Mouse (Mus musculus) forebrain, postnatal 0 days (tissue): ENCODE data around the gene Nsa2. TPM values are rescaled to one million over a fixed set of nuclear protein-coding genes. Genes with fewer than 3 reads are reported as not detected.

ENCODE experiments used
- ATAC-seq: fragments of 200-750 bp; cut with Nextera tagmentation; 2 replicates; pipeline ENCODE4 v1.8.0; 2017; ENCODE audit warnings: mild to moderate bottlenecking, moderate library complexity
- DNase-seq: peaks from one replicate; pipeline ENCODE4 v3.0.0-alpha.2; 2015
- H3K27ac ChIP-seq: fragments of 300-500 bp; sonication (generic); 2 replicates; pipeline ENCODE4 v1.5.1; 2014; ENCODE audit warnings: low read depth, mild to moderate bottlenecking, antibody characterized with exemption, low read length, moderate library complexity, mixed read lengths
- H3K27me3 ChIP-seq: fragments of 300-500 bp; sonication (generic); 2 replicates; pipeline ENCODE4 v1.6.1; 2014; ENCODE audit warnings: mild to moderate bottlenecking, low read length, mixed read lengths; ENCODE audit not compliant: insufficient read depth
- H3K36me3 ChIP-seq: fragments of 300-500 bp; sonication (generic); 2 replicates; pipeline ENCODE4 v1.6.1; 2014; ENCODE audit warnings: mild to moderate bottlenecking, moderate library complexity; ENCODE audit not compliant: insufficient read depth
- H3K4me1 ChIP-seq: fragments of 300-500 bp; sonication (generic); 2 replicates; pipeline ENCODE4 v1.6.1; 2014; ENCODE audit warnings: antibody characterized with exemption; ENCODE audit not compliant: insufficient read depth
- H3K4me2 ChIP-seq: fragments of 300-500 bp; sonication (generic); 2 replicates; pipeline ENCODE4 v1.6.1; 2014; ENCODE audit warnings: low read depth, mild to moderate bottlenecking, moderate library complexity
- H3K4me3 ChIP-seq: fragments of 300-500 bp; sonication (generic); 2 replicates; pipeline ENCODE4 v1.5.1; 2014; ENCODE audit warnings: low read depth, low read length, mixed read lengths
- H3K9ac ChIP-seq: fragments of 300-500 bp; sonication (generic); 2 replicates; pipeline ENCODE4 v1.6.1; 2014; ENCODE audit warnings: mild to moderate bottlenecking
- H3K9me3 ChIP-seq: fragments of 300-500 bp; sonication (generic); 2 replicates; pipeline ENCODE4 v1.6.1; 2016; ENCODE audit warnings: low read length
- CTCF ChIP-seq: sonication (generic); IDR thresholded peaks from 2 replicates; pipeline ENCODE4 v1.5.1; 2016; ENCODE audit warnings: antibody characterized with exemption, control low read depth, low read depth
- WGBS: fragments of 180-500 bp; shearing (Covaris S2); extraction: QIAGEN DNeasy Blood & Tissue Kit; methylation state at CpG from one replicate; pipeline ENCODE4 v1.1.7; 2014; 5-methylcytosine and 5-hydroxymethylcytosine counted together
- polyA plus RNA-seq: library from polyadenylated mRNA; unstranded; fragments of >200 nt; fragmentation: Nextera tagmentation; extraction: Ambion mirVana; gene quantifications from 2 replicates; pipeline ENCODE4 v1.2.1, GENCODE M21; 2015
- total RNA-seq: library from RNA; depleted of rRNA; stranded (reverse); fragments of >200 nt; gene quantifications from 2 replicates; pipeline ENCODE4 v1.2.3, GENCODE M21; 2014; rRNA removed

The Nsa2 gene
- total and polyA plus RNA-seq, 2 experiments from 2014 or later: 43.5 to 48.6 TPM

DNA sequence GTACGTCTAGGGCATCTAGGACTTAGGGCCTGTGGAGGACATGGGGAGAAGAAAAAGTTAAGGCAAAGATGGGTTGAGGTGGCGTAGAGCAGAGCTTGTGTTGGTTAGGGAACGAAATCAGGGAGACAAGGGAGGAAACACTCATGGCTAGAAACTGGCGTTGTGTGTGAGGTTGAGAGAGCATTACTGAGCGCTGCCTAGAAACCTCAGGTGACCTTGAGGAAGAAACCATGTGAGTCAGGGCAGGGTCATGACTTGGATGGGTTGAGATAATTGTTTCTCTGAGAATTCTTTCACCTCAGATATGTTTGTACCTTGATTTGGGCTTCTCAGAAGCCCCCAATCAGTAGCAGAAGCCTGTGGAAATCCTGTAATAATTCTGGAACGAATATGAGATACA, 50.3 kb downstream of the Nsa2 start:
- Histone ChIP-seq H3K27ac (no peak overlapping the region), H3K27me3 (no peaks in the 10 kb centered on the region), H3K36me3 (no peaks in the 10 kb centered on the region), H3K9me3 (no peaks in the 10 kb centered on the region), H3K4me3 (no peak overlapping the region), H3K4me2 (no peak overlapping the region), H3K4me1 (no peaks in the 10 kb centered on the region), H3K9ac (no peak overlapping the region)
- DNase-seq: no peak
- no peak for ATAC-seq
- WGBS: 91% methylated on average over 6 of the region's 6 CpGs
- TF ChIP-seq CTCF: no peak

DNA sequence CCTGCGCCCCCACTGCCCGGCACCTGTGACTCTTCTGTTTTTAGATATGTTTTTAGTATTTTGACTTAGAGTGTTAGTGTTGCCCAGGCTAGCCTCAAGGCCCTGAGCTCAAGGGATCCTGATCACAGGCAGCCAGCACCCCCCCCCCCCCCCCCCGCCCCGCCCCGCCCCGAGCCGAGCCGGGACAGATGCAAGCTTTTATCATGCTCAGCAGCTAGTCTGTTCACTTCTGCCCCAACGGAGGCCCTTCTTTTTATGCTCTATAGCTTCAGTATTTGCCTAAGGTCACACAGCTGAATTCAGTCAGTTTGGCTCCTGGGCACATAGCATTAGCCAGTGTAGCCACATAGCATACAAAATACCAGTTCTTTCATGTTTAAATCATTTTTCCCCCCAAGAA, 51.4 kb downstream of the Nsa2 start:
- ATAC-seq (no peak), DNase-seq (no peak)
- Histone ChIP-seq H3K36me3 (no peaks in the 10 kb centered on the region), H3K9me3 (no peaks in the 10 kb centered on the region), H3K4me2 (no peak overlapping the region), H3K27ac (no peak overlapping the region), H3K4me1 (no peaks in the 10 kb centered on the region), H3K4me3 (no peak overlapping the region), H3K27me3 (no peaks in the 10 kb centered on the region), H3K9ac (no peak overlapping the region)
- no peak for TF ChIP-seq CTCF
- WGBS: 83% methylated on average over 4 of the region's 9 CpGs

DNA sequence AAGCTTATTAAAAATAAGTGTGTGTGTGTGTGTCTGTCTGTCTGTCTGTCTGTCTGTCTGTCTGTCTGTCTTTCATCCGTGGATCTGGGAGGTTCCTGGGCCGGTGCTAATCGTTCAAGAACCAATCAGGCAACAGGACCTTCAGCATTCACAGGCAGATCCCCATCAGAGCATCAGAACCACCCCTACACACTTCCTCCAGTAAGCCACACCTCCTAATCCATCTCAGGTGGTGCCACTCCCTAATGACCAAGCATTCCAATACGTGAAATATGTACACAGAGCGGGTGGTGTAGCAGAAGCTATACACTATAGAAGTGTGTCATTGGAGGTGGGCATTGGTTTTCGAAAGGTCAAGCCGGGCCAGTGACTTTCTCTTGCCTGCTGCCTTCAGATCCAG, 55.3 kb downstream of the Nsa2 start:
- H3K4me2 ChIP-seq: no peak overlapping the region
- no peak for DNase-seq

GRCm38 (mm10) chr13:97080615-97081014, 57.1 kb downstream of the Nsa2 start:
- H3K9ac ChIP-seq: no peak overlapping the region
- no peak for DNase-seq
- no peak overlapping the region for H3K27ac ChIP-seq
- H3K27me3 ChIP-seq: no peaks in the 10 kb centered on the region
- H3K4me3 ChIP-seq: no peak overlapping the region
- no peak for TF ChIP-seq CTCF
- no peaks in the 10 kb centered on the region for H3K4me1 ChIP-seq
- ATAC-seq: no peak
- H3K36me3 ChIP-seq: no peaks in the 10 kb centered on the region
- 88% methylated on average over 3 of the region's 3 CpGs for WGBS
- no peak overlapping the region for H3K4me2 ChIP-seq
- no peaks in the 10 kb centered on the region for H3K9me3 ChIP-seq

More for the DNA sequence above, 55.3 kb downstream of the Nsa2 start:
- Histone ChIP-seq H3K36me3 (no peaks in the 10 kb centered on the region), H3K27ac (no peak overlapping the region), H3K27me3 (no peaks in the 10 kb centered on the region), H3K9ac (no peak overlapping the region), H3K4me3 (no peak overlapping the region), H3K4me1 (no peaks in the 10 kb centered on the region), H3K9me3 (no peaks in the 10 kb centered on the region)
- ATAC-seq: no peak
- TF ChIP-seq CTCF: no peak
- WGBS: 94% methylated on average over 7 of the region's 7 CpGs

- no peak overlapping the region for H3K9ac ChIP-seq
- H3K4me2 ChIP-seq: no peak overlapping the region
- no peaks in the 10 kb centered on the region for H3K36me3 ChIP-seq
- ATAC-seq: no peak
- TF ChIP-seq CTCF: no peak
- no peak overlapping the region for H3K4me3 ChIP-seq
- no peaks in the 10 kb centered on the region for H3K9me3 ChIP-seq
- H3K27me3 ChIP-seq: no peaks in the 10 kb centered on the region
- H3K27ac ChIP-seq: no peak overlapping the region
- DNase-seq: no peak
- WGBS: 67% methylated on average over 2 of the region's 2 CpGs
- H3K4me1 ChIP-seq: no peaks in the 10 kb centered on the region
These were observed 57.5 kb downstream of the Nsa2 start for GRCm38 (mm10) chr13:97080201-97080600.

Other genes with a start within 250 kb of the Nsa2 start
- gene Gcnt4, start 213.2 kb downstream of the Nsa2 start, total RNA-seq: 0.76 and 0.85 TPM in 2 replicates
- 0.08 and 0.16 TPM in 2 replicates for gene Gcnt4, start 213.2 kb downstream of the Nsa2 start, polyA plus RNA-seq
- not detected in 2 replicates for gene 1700029F12Rik, start 103.6 kb downstream of the Nsa2 start, total RNA-seq
- not detected in 2 replicates for gene 1700029F12Rik, start 103.6 kb downstream of the Nsa2 start, polyA plus RNA-seq
- gene Fam169a, start 70.7 kb downstream of the Nsa2 start, total RNA-seq: 34.0 and 40.4 TPM in 2 replicates
- gene Fam169a, start 70.7 kb downstream of the Nsa2 start, polyA plus RNA-seq: 13.1 and 18.5 TPM in 2 replicates
- gene Gm6169, start 38.7 kb downstream of the Nsa2 start, total RNA-seq: 0.62 TPM in 1 of 2 replicates, not detected in the other
- 1.0 and 1.7 TPM in 2 replicates for gene Gm6169, start 38.7 kb downstream of the Nsa2 start, polyA plus RNA-seq
- 25.1 and 32.1 TPM in 2 replicates for gene Gfm2, start within 50 bp of the Nsa2 start, total RNA-seq
- 12.8 and 15.5 TPM in 2 replicates for gene Gfm2, start within 50 bp of the Nsa2 start, polyA plus RNA-seq
- 49.2 and 54.3 TPM in 2 replicates for gene Hexb, start 60.4 kb upstream of the Nsa2 start, total RNA-seq
- 49.2 and 50.6 TPM in 2 replicates for gene Hexb, start 60.4 kb upstream of the Nsa2 start, polyA plus RNA-seq
- 423 and 513 TPM in 2 replicates for gene Enc1, start 103.2 kb upstream of the Nsa2 start, total RNA-seq
- 76.8 and 80.3 TPM in 2 replicates for gene Enc1, start 103.2 kb upstream of the Nsa2 start, polyA plus RNA-seq